Mouse (Mus musculus) retina, embryonic 14.5 days (tissue): ENCODE data around the gene Actl10.
A peak's percentile ranks its signal among the peaks of the same experiment; 100 is the strongest.

Experiments
- DNase-seq: peaks from one replicate; pipeline ENCODE4 v3.0.0-alpha.2; 2015; ENCODE audit warnings: low spot score

Gene Actl10

GRCm38 (mm10) chr2:154583906-154584872, 32.6 kb downstream of the Actl10 start:
- peak; percentile 62 for DNase-seq

- DNase-seq = no peak
These were observed 33.5 kb downstream of the Actl10 start for GRCm38 (mm10) chr2:154584931-154585601.

- DNase-seq = peak; percentile 60
These were observed 34.8 kb downstream of the Actl10 start for GRCm38 (mm10) chr2:154586405-154586804.

GRCm38 (mm10) chr2:154589051-154589450, 37.5 kb downstream of the Actl10 start:
- no peak for DNase-seq

GRCm38 (mm10) chr2:154591239-154591638, 39.7 kb downstream of the Actl10 start:
- no peak for DNase-seq

- DNase-seq = peak; percentile 38
These were observed 41.4 kb downstream of the Actl10 start for GRCm38 (mm10) chr2:154593025-154593424.

- DNase-seq = no peak
These were observed 44.2 kb downstream of the Actl10 start for GRCm38 (mm10) chr2:154595775-154596174.

GRCm38 (mm10) chr2:154597399-154597798, 45.8 kb downstream of the Actl10 start:
- no peak for DNase-seq

GRCm38 (mm10) chr2:154600586-154600985, 49.0 kb downstream of the Actl10 start:
- no peak for DNase-seq

- no peak for DNase-seq
These were observed 49.7 kb downstream of the Actl10 start for GRCm38 (mm10) chr2:154601324-154601723.
